Mouse (Mus musculus) forebrain, embryonic 16.5 days (tissue): ENCODE data around the gene Prkra. TPM values are rescaled to one million over a fixed set of nuclear protein-coding genes. Genes with fewer than 3 reads are reported as not detected.
A peak's percentile ranks its signal among the peaks of the same experiment; 100 is the strongest.

ENCODE experiments used
- ATAC-seq: fragments of 200-750 bp; cut with Nextera tagmentation; 2 replicates; pipeline ENCODE4 v1.8.0; 2017; ENCODE audit warnings: mild to moderate bottlenecking, moderate library complexity
- H3K27ac ChIP-seq: fragments of 300-500 bp; sonication (generic); 2 replicates; pipeline ENCODE4 v1.5.1; 2014; ENCODE audit warnings: low read length, control low read depth
- H3K27me3 ChIP-seq: fragments of 300-500 bp; sonication (generic); replicated peaks from 2 replicates; pipeline ENCODE4 v1.6.1; 2014; ENCODE audit warnings: low read length; ENCODE audit not compliant: control insufficient read depth, insufficient read depth
- H3K36me3 ChIP-seq: fragments of 300-500 bp; sonication (generic); 2 replicates; pipeline ENCODE4 v1.6.1; 2014; ENCODE audit not compliant: control insufficient read depth, insufficient read depth
- H3K4me1 ChIP-seq: fragments of 300-500 bp; sonication (generic); replicated peaks from 2 replicates; pipeline ENCODE4 v1.6.1; 2014; ENCODE audit warnings: low read length; ENCODE audit not compliant: control insufficient read depth, insufficient read depth
- H3K4me2 ChIP-seq: fragments of 300-500 bp; sonication (generic); 2 replicates; pipeline ENCODE4 v1.6.1; 2014; ENCODE audit warnings: mild to moderate bottlenecking, low read length, control low read depth
- H3K4me3 ChIP-seq: fragments of 300-500 bp; sonication (generic); replicated peaks from 2 replicates; pipeline ENCODE4 v1.5.1; 2014; ENCODE audit warnings: mild to moderate bottlenecking, low read length, control low read depth
- H3K9ac ChIP-seq: fragments of 300-500 bp; sonication (generic); replicated peaks from 2 replicates; pipeline ENCODE4 v1.6.1; 2014; ENCODE audit warnings: low read depth, low read length, control low read depth
- H3K9me3 ChIP-seq: fragments of 300-500 bp; sonication (generic); 2 replicates; pipeline ENCODE4 v1.6.1; 2016; ENCODE audit warnings: low read length; ENCODE audit not compliant: control insufficient read depth
- WGBS: fragments of 180-500 bp; shearing (Covaris S2); extraction: QIAGEN DNeasy Blood & Tissue Kit; methylation state at CpG from one replicate; pipeline ENCODE4 v1.1.7; 2014; 5-methylcytosine and 5-hydroxymethylcytosine counted together
- polyA plus RNA-seq: library from polyadenylated mRNA; unstranded; fragments of >200 nt; fragmentation: Nextera tagmentation; extraction: Ambion mirVana; gene quantifications from 2 replicates; pipeline ENCODE4 v1.2.1, GENCODE M21; 2015

Gene Prkra
- polyA plus RNA-seq: 93.4 and 99.7 TPM in 2 replicates

DNA sequence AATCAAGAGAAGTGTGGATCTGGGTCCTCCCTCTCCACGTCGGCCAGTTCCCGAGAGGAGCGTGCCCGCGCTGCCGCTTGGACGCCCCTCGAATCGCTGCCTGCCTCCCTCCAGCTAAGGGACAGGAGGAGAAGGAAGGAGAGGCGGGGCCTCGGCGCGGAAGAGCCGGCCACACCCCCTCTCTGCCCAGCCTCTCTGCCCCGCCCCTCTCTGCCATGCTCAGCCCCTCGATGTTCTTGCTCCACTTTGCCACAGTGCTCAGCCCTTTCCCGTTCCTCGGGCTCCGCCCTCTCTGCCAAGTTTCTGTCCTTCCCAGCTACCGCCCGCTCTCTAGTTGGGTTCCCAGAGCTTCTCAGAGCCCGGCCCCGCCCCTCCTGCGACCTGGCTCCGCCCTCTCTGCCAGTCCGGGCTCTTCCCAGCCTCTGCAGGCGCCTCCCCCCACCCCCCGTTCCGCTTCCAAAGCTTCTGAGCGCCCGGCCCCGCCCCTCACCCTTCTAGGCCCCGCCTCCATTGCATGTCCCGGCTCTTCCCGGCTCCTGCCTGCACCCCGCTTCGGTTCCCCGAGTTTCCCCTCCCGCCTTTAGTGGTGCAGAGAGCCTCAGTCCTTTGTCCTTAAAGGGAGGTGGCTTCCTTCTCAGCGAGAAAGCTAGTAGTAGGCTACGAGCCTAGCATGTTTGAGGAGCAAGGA, at the start of gene Prkra, which contains the start of gene Pjvk:
Gene Prkra, minus strand, starts transcription at position 133 of the 688 bp plus-strand sequence.
Gene Pjvk, plus strand, starts transcription at position 594 of the 688 bp plus-strand sequence.
- Histone ChIP-seq H3K4me1 (peaks cover 15% of the 10 kb centered on the region), H3K4me3 (peak within 1 kb of the TSS; percentile 67), H3K4me2 (peak within 1 kb of the TSS; percentile 72), H3K9me3 (no peaks in the 10 kb centered on the region), H3K27me3 (no peaks in the 10 kb centered on the region), H3K9ac (peak within 1 kb of the TSS; percentile 87), H3K27ac (peak within 1 kb of the TSS; percentile 69), H3K36me3 (no peaks in the 10 kb centered on the region)
- under 1% methylated on average over 40 of the region's 42 CpGs for WGBS
- peak; percentile 98 for ATAC-seq

DNA sequence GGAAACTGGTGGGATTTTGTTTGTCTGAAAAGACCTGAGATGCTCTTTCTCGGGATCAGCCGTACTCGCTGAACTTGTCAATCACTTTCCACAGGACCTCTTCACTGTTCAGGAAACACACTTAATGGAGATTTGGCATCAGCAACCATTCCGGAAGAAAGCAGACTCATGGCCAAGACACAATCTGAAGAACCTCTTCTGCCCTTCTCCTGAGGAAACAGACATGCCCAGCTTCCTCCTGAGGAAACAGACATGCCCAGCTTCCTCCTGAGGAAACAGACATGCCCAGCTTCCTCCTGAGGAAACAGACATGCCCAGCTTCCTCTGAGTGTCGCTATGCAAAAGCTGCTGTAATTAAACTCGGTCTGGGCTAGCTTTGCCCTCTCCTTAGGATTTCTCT, 47.5 kb upstream of the Prkra start:
- 89% methylated on average over 6 of the region's 6 CpGs for WGBS
- Histone ChIP-seq H3K4me3 (no peak overlapping the region), H3K4me1 (no peaks in the 10 kb centered on the region), H3K36me3 (peaks cover 29% of the 10 kb centered on the region), H3K9ac (no peak overlapping the region), H3K9me3 (no peaks in the 10 kb centered on the region), H3K4me2 (no peak overlapping the region), H3K27ac (no peak overlapping the region), H3K27me3 (no peaks in the 10 kb centered on the region)
- ATAC-seq: no peak

DNA sequence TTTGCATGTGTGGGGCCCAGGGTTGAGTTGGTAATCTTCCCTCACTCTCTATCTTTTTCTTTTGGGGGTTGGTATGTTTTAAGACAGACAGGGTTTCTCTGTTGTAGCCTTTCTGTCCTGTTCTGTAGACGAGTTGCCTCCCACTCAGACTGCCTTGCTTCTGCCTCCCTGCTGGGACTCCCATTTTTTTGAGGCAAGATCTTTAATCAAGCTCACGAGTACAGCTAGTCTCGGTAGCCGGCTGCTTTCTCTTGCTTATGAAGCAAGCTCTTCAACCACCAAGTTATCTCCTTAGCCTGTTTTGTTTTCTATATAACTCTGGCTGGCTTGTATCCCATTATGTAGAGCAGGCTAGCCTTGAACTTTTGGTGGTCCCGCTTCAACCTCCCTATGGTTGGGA, 46.0 kb upstream of the Prkra start:
- peaks cover 32% of the 10 kb centered on the region for H3K36me3 ChIP-seq
- no peak overlapping the region for H3K4me2 ChIP-seq
- WGBS: 78% methylated on average over 5 of the region's 5 CpGs
- no peaks in the 10 kb centered on the region for H3K4me1 ChIP-seq
- H3K9ac ChIP-seq: no peak overlapping the region
- no peak overlapping the region for H3K27ac ChIP-seq
- no peak overlapping the region for H3K4me3 ChIP-seq
- H3K27me3 ChIP-seq: no peaks in the 10 kb centered on the region
- no peaks in the 10 kb centered on the region for H3K9me3 ChIP-seq
- ATAC-seq: no peak

DNA sequence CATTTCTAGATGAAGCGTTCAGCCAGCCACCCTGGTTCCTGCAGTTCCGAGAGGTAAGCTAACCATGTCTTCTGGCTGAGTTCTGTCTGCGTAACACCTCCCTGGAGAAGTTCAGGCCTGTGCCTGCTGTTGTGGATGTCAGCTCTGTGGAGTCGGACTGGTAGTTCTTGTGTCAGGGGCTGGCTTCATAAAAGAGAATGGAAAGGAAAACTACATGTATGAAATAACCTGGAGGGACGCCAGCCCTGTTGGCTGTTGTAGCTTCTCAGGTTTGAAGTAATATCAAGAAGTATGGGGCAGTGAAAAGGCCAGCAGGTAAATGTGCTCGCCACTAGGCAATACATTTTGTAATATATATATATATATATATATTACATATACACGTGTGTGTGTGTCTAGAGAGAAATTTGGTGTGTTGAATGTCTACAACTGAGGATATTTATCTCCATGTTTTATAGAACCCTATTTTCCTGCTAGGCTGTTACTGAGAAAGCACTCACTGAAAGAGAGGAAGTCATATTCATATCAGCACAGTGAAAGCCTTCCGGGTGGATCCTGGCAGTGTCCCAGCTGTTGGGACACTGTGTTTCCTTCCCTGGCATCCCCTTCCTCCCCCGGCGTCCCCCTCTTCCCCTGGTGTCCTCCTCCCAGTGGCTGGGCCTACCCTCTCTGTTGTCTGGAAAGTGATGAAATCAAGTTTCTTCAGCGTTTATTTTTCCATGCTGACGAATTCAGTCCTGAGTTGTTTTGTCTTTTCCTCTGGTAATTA, 42.8 kb upstream of the Prkra start:
- Histone ChIP-seq H3K36me3 (peaks cover 33% of the 10 kb centered on the region), H3K9me3 (no peaks in the 10 kb centered on the region), H3K4me2 (no peak overlapping the region), H3K27me3 (no peaks in the 10 kb centered on the region), H3K27ac (no peak overlapping the region), H3K9ac (no peak overlapping the region), H3K4me1 (no peaks in the 10 kb centered on the region), H3K4me3 (no peak overlapping the region)
- WGBS: 88% methylated on average over 12 of the region's 12 CpGs
- no peak for ATAC-seq

DNA sequence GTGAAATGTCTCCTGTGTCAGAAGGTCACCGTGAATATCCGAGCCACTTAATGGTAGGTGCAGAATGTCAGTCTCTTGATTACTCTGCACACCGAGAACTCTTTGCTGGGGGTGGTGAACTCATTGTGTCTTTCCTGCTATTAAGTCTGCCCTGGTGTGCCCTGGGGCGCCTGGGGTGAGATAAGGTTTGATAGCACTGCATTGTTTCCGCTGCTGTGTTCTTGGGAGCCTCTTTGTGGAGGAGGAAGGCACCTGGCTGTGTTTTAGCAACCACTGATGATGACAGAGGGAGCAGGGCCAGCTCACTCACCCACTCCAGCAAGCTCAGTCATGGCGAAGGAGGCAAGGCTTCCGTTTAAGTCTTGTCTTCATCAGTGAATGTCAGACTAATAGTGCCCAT, 40.3 kb upstream of the Prkra start:
- Histone ChIP-seq H3K4me2 (no peak overlapping the region), H3K4me3 (no peak overlapping the region), H3K4me1 (no peaks in the 10 kb centered on the region), H3K9ac (no peak overlapping the region), H3K9me3 (no peaks in the 10 kb centered on the region), H3K36me3 (peaks cover 24% of the 10 kb centered on the region), H3K27ac (no peak overlapping the region), H3K27me3 (no peaks in the 10 kb centered on the region)
- 72% methylated on average over 7 of the region's 7 CpGs for WGBS
- ATAC-seq: no peak

DNA sequence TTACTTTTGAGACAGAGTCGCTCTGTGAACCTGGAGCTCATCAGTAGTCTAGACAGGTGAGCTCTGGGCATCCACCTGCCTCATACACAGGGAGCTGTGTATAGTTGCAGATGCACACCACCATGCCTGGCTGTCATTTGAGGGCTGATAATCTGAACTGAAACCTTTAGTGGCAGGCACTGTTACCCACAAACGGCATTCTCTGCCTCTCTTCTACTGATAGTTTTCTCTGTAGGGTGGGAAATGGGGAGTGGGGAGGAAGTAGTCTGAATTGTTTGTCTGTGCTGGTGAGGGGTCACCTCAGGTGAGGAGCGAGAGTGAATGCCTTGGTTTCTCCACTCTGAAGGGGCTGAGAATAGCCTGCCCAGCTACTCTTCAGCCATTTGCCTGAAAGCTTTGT, 39.8 kb upstream of the Prkra start:
- 82% methylated on average over 3 of the region's 3 CpGs for WGBS
- Histone ChIP-seq H3K27me3 (no peaks in the 10 kb centered on the region), H3K36me3 (peaks cover 22% of the 10 kb centered on the region), H3K9me3 (no peaks in the 10 kb centered on the region), H3K4me1 (no peaks in the 10 kb centered on the region), H3K4me2 (no peak overlapping the region), H3K4me3 (no peak overlapping the region), H3K27ac (no peak overlapping the region), H3K9ac (no peak overlapping the region)
- ATAC-seq: no peak

DNA sequence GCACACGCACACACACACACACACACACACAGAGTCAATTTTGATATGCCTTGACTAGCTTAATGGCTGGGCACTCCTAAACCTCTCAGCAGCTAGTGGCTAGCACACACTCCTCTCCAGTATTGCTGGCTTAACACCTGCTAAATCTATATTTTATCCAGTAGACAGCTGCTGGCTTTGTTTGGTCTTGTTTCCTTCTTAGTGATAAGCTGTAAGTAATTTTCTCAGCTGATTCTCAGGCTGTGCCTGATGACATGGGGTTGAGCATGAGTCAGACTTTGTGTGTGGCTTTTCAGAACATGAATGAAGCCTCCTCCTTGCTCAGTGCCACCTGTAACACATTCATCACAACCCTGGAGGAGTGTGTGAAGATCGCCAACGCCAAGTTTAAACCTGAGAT, 39.2 kb upstream of the Prkra start:
- Histone ChIP-seq H3K27me3 (no peaks in the 10 kb centered on the region), H3K4me3 (no peak overlapping the region), H3K9me3 (no peaks in the 10 kb centered on the region), H3K36me3 (peaks cover 19% of the 10 kb centered on the region), H3K4me1 (no peaks in the 10 kb centered on the region), H3K27ac (no peak overlapping the region), H3K4me2 (no peak overlapping the region), H3K9ac (no peak overlapping the region)
- 93% methylated on average over 3 of the region's 3 CpGs for WGBS
- no peak for ATAC-seq

DNA sequence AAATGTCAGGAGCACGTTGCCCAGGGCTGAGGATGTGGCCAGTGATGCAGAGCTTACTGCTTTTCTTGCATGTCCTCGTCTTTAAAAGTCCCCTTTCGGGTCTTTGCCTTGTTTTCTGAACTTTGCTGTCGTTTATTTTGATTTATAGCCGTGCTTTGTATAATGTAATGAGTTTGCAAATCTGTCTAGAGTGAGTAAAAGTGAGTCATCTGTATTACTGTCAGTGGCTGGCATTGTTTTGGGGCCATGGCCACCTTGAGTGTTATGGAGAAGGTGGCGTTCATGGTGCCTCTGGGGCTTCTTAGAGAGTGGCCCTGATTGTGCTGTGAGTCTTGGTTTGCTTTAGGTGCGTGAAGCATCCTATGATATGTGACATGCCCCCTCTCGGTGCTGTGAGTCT, 34.5 kb upstream of the Prkra start:
- Histone ChIP-seq H3K36me3 (peaks cover 16% of the 10 kb centered on the region), H3K9me3 (no peaks in the 10 kb centered on the region), H3K9ac (no peak overlapping the region), H3K4me3 (no peak overlapping the region), H3K27me3 (no peaks in the 10 kb centered on the region), H3K4me1 (no peaks in the 10 kb centered on the region), H3K4me2 (no peak overlapping the region), H3K27ac (no peak overlapping the region)
- WGBS: 92% methylated on average over 8 of the region's 8 CpGs
- ATAC-seq: no peak

DNA sequence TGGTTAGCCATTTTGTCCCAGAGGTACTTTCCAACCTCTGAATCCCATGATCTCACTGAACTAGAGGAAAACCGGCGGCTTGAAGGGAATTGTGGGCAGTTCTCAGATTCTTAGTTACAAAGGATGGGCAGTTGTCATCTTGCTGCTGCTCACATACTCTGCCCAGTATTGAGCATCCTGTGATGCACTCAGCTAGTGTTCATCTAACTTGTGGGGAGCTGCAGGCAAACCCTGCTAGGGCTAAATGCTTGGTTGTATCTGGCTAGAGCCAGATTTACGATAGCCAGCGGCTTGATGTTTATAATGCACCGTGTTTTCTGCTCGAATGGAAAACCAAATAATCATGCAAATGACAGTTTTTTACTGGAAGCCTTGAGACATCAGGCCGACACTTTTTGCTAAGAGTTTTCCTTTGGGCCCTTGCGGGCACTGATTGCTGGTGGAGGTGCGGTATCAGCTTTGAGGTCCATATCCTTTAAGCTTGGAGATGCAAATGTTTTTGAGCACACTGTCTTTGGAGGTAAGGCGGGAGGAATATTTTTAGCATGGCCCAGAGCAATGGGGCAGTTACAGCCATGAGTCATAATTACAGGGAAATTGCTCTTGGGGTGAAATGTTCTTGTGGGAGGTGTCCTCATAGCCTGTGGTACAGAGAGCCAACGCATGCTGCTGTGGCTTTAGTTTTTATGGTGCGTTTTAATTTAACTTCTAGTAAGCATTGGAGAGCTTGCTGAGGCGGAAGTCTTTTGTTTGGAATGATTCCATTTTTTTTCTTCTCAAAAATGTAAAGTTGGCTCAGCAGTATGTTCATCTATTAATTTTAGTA, 28.8 kb upstream of the Prkra start:
- Histone ChIP-seq H3K9me3 (no peaks in the 10 kb centered on the region), H3K4me1 (peaks cover 28% of the 10 kb centered on the region), H3K27me3 (no peaks in the 10 kb centered on the region), H3K4me2 (peak overlapping the region; percentile 77), H3K4me3 (peak overlapping the region; percentile 88), H3K36me3 (no peaks in the 10 kb centered on the region), H3K27ac (no peak overlapping the region), H3K9ac (peak overlapping the region; percentile 42)
- no peak for ATAC-seq
- WGBS: 53% methylated on average over 13 of the region's 13 CpGs
